Mouse (Mus musculus): ENCODE measurements around the gene Tmem213. TPM values are rescaled to one million over a fixed set of nuclear protein-coding genes. Genes with fewer than 3 reads are reported as not detected.

The Tmem213 gene
- total and polyA plus RNA-seq, 3 experiments, result not detected

GRCm38 (mm10) chr6:38118341-38118740 lies 9.3 kb downstream of the Tmem213 start:
- Histone ChIP-seq H3K4me3 (replicated peaks in 1 of 3; ENCODE audit: low read depth in 2 of 3, low read length in 2 of 3, poor library complexity in 1 of 3) (no peak overlapping the region), H3K4me2 (ENCODE audit: insufficient read depth, low read depth, poor library complexity, severe bottlenecking) (no peak overlapping the region), H3K36me3 (replicated peaks in 1 of 2; ENCODE audit: control insufficient read depth in 1 of 2, insufficient read depth in 1 of 2, low read length in 1 of 2) (no peaks in the 10 kb centered on the region), H3K4me1 (ENCODE audit: control insufficient read depth in 1 of 2, insufficient read depth in 2 of 2) (no peaks in the 10 kb centered on the region), H3K79me2 (replicated peaks; ENCODE audit: control insufficient read depth, extremely low read depth, insufficient read depth, poor library complexity, severe bottlenecking) (no peaks in the 10 kb centered on the region), H3K27ac (ENCODE audit: insufficient read depth, low read depth) (no peak overlapping the region), H3K27me3 (replicated peaks) (no peaks in the 10 kb centered on the region), H3K9ac (ENCODE audit: insufficient read depth, low read depth) (no peak overlapping the region), H3K9me3 (replicated peaks; ENCODE audit: low read length) (no peaks in the 10 kb centered on the region)
- in situ Hi-C loops (cut with MboI; ENCODE audit: low pct_ligation_motif_present, low pct_unique_long_range_greater_than_20kb, low sequenced_read_pairs) (no loop called here), dilution Hi-C loops (cut with MboI; ENCODE audit: extremely low pct_ligation_motif_present, extremely low pct_unique_long_range_greater_than_20kb, low sequenced_read_pairs) (no loop called here)
- no peak for DNase-seq (ENCODE audit: extremely low read depth)
- TF ChIP-seq MAX (IDR thresholded peaks at IDR 0.05; ENCODE audit: low read length) (no peak), POLR2A (IDR thresholded peaks at IDR 0.05; ENCODE audit: low read depth, low read length) (no peak), ZKSCAN1 (IDR thresholded peaks at IDR 0.05; ENCODE audit: borderline replicate concordance, low read depth, low read length) (no peak), MAZ (IDR thresholded peaks at IDR 0.05; ENCODE audit: low read depth, low read length) (no peak), MYC (IDR thresholded peaks at IDR 0.05; ENCODE audit: low read depth, low read length) (no peak), JUN (IDR thresholded peaks at IDR 0.05; ENCODE audit: insufficient read depth, low read depth, low read length) (no peak), ZNF384 (IDR thresholded peaks at IDR 0.05; ENCODE audit: low read depth, low read length) (no peak), PAX5 (IDR thresholded peaks at IDR 0.05; ENCODE audit: low read length) (no peak), ETS1 (conservative IDR thresholded peaks at IDR 0.05; ENCODE audit: low read depth, low read length) (no peak), CTCF (conservative IDR thresholded peaks at IDR 0.05 in 1 of 2, IDR thresholded peaks at IDR 0.05 in 1 of 2; ENCODE audit: low read depth in 2 of 2, low read length in 2 of 2) (no peak), SIN3A (IDR thresholded peaks at IDR 0.05; ENCODE audit: low read length) (no peak)

DNA sequence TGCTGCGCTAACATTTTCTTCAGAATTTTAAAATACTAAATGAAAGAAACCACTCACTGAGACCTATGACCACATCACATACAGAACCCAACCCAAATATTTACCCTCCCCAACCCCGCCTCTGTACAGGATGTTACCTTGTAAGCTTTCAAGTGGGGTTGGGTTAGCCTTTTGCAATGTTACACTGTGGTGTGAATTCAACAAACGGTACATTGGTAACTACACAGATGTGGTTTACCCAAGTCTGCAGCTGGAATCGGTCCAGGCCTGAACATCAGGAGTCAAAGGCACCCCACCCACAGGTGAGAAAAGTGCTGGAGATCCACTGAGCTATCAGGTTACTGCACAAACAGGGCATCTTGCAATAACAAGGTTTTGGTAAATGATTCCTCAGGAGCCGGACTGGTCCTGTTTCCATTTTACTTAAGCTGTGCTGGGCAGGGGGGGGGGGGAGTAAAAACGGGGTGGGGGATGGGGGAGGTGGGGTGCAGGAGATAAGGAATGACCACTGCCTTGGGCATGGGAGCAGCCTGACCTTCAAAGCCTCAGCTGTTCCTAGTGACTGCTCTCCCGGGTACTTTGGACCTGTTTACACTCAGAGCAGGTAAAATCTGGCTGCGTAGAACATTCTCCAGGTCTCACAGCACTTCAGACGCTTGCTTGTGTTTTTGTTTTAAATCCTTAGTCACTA lies 11.8 kb downstream of the Tmem213 start:
- H3K4me2 ChIP-seq (ENCODE audit: insufficient read depth, low read depth, poor library complexity, severe bottlenecking), result no peak overlapping the region
- H3K9ac ChIP-seq (ENCODE audit: insufficient read depth, low read depth), result no peak overlapping the region
- H3K27me3 ChIP-seq (replicated peaks), result no peaks in the 10 kb centered on the region
- H3K4me3 ChIP-seq (replicated peaks in 1 of 3; ENCODE audit: low read depth in 2 of 3, low read length in 2 of 3, poor library complexity in 1 of 3), result no peak overlapping the region
- DNase-seq (ENCODE audit: extremely low read depth), result no peak
- dilution Hi-C loops (cut with MboI; ENCODE audit: extremely low pct_ligation_motif_present, extremely low pct_unique_long_range_greater_than_20kb, low sequenced_read_pairs) (no loop called here), in situ Hi-C loops (cut with MboI; ENCODE audit: low pct_ligation_motif_present, low pct_unique_long_range_greater_than_20kb, low sequenced_read_pairs) (no loop called here)
- no peaks in the 10 kb centered on the region for H3K79me2 ChIP-seq (replicated peaks; ENCODE audit: control insufficient read depth, extremely low read depth, insufficient read depth, poor library complexity, severe bottlenecking)
- no peak for TF ChIP-seq MAX (IDR thresholded peaks at IDR 0.05; ENCODE audit: low read length)
- TF ChIP-seq ZMIZ1 (IDR thresholded peaks at IDR 0.05; ENCODE audit: low read depth, low read length), result no peak
- H3K27ac ChIP-seq (ENCODE audit: insufficient read depth, low read depth), result no peak overlapping the region
- no peaks in the 10 kb centered on the region for H3K9me3 ChIP-seq (replicated peaks; ENCODE audit: low read length)
- H3K4me1 ChIP-seq (ENCODE audit: control insufficient read depth in 1 of 2, insufficient read depth in 2 of 2), result no peaks in the 10 kb centered on the region
- no peaks in the 10 kb centered on the region for H3K36me3 ChIP-seq (replicated peaks in 1 of 2; ENCODE audit: control insufficient read depth in 1 of 2, insufficient read depth in 1 of 2, low read length in 1 of 2)

GRCm38 (mm10) chr6:38121843-38122242 lies 12.8 kb downstream of the Tmem213 start:
- in situ Hi-C loops (cut with MboI; ENCODE audit: low pct_ligation_motif_present, low pct_unique_long_range_greater_than_20kb, low sequenced_read_pairs), result no loop called here

More at GRCm38 (mm10) chr6:38121843-38122242, 12.8 kb downstream of the Tmem213 start:
- dilution Hi-C loops (cut with MboI; ENCODE audit: extremely low pct_ligation_motif_present, extremely low pct_unique_long_range_greater_than_20kb, low sequenced_read_pairs), result no loop called here
- no peak overlapping the region for H3K27ac ChIP-seq (ENCODE audit: insufficient read depth, low read depth)
- H3K4me3 ChIP-seq (replicated peaks in 1 of 3; ENCODE audit: low read depth in 2 of 3, low read length in 2 of 3, poor library complexity in 1 of 3), result no peak overlapping the region
- no peaks in the 10 kb centered on the region for H3K79me2 ChIP-seq (replicated peaks; ENCODE audit: control insufficient read depth, extremely low read depth, insufficient read depth, poor library complexity, severe bottlenecking)
- no peaks in the 10 kb centered on the region for H3K36me3 ChIP-seq (replicated peaks in 1 of 2; ENCODE audit: control insufficient read depth in 1 of 2, insufficient read depth in 1 of 2, low read length in 1 of 2)
- TF ChIP-seq RCOR1 (conservative IDR thresholded peaks at IDR 0.05; ENCODE audit: low read depth, low read length) (no peak), NRF1 (IDR thresholded peaks at IDR 0.05; ENCODE audit: low read depth, low read length) (no peak), KAT2A (IDR thresholded peaks at IDR 0.05; ENCODE audit: insufficient replicate concordance, low read length) (no peak), MAZ (IDR thresholded peaks at IDR 0.05; ENCODE audit: low read depth, low read length) (no peak), JUN (IDR thresholded peaks at IDR 0.05; ENCODE audit: insufficient read depth, low read depth, low read length) (no peak), ZNF384 (IDR thresholded peaks at IDR 0.05; ENCODE audit: low read depth, low read length) (no peak), ZC3H11A (IDR thresholded peaks at IDR 0.05; ENCODE audit: low read depth, low read length) (no peak), MXI1 (IDR thresholded peaks at IDR 0.05; ENCODE audit: low read depth, low read length) (no peak), ETS1 (conservative IDR thresholded peaks at IDR 0.05; ENCODE audit: low read depth, low read length) (no peak), CTCF (conservative IDR thresholded peaks at IDR 0.05 in 1 of 2, IDR thresholded peaks at IDR 0.05 in 1 of 2; ENCODE audit: low read depth in 2 of 2, low read length in 2 of 2) (no peak), RAD21 (IDR thresholded peaks at IDR 0.05; ENCODE audit: low read depth, low read length) (no peak)
- H3K9me3 ChIP-seq (replicated peaks; ENCODE audit: low read length), result no peaks in the 10 kb centered on the region
- H3K27me3 ChIP-seq (replicated peaks), result no peaks in the 10 kb centered on the region
- DNase-seq (ENCODE audit: extremely low read depth), result no peak
- H3K4me2 ChIP-seq (ENCODE audit: insufficient read depth, low read depth, poor library complexity, severe bottlenecking), result no peak overlapping the region
- no peak overlapping the region for H3K9ac ChIP-seq (ENCODE audit: insufficient read depth, low read depth)
- no peaks in the 10 kb centered on the region for H3K4me1 ChIP-seq (ENCODE audit: control insufficient read depth in 1 of 2, insufficient read depth in 2 of 2)

Data from CH12.LX (cell line).